Mouse (Mus musculus) hindbrain, embryonic 13.5 days (tissue): ENCODE measurements at regions not wholly inside any gene's neighbourhood (a gene's known extent, or its start where the extent isn't known, plus 50 kb on each side); places are given as distances from the start of the nearest gene placed in this dataset.

ENCODE experiments used
- ATAC-seq: fragments of 200-750 bp; cut with Nextera tagmentation; 2 replicates; pipeline ENCODE4 v1.8.0; 2017; ENCODE audit warnings: moderate TSS enrichment; ENCODE audit not compliant: low FRiP score
- H3K27ac ChIP-seq: fragments of 300-500 bp; sonication (generic); 2 replicates; pipeline ENCODE4 v1.5.1; 2015; ENCODE audit warnings: inconsistent platforms, mild to moderate bottlenecking, moderate library complexity
- H3K27me3 ChIP-seq: fragments of 300-500 bp; sonication (generic); 2 replicates; pipeline ENCODE4 v1.6.1; 2015; ENCODE audit warnings: mild to moderate bottlenecking, inconsistent platforms
- H3K36me3 ChIP-seq: fragments of 300-500 bp; sonication (generic); 2 replicates; pipeline ENCODE4 v1.6.1; 2015; ENCODE audit warnings: mild to moderate bottlenecking, inconsistent platforms
- H3K4me1 ChIP-seq: fragments of 300-500 bp; sonication (generic); replicated peaks from 2 replicates; pipeline ENCODE4 v1.6.1; 2015; ENCODE audit warnings: inconsistent platforms
- H3K4me2 ChIP-seq: fragments of 300-500 bp; sonication (generic); 2 replicates; pipeline ENCODE4 v1.6.1; 2015; ENCODE audit warnings: inconsistent platforms, mild to moderate bottlenecking, moderate library complexity
- H3K4me3 ChIP-seq: fragments of 300-500 bp; sonication (generic); 2 replicates; pipeline ENCODE4 v1.5.1; 2015; ENCODE audit warnings: mild to moderate bottlenecking, inconsistent platforms
- H3K9ac ChIP-seq: fragments of 300-500 bp; sonication (generic); 2 replicates; pipeline ENCODE4 v1.6.1; 2015; ENCODE audit warnings: mild to moderate bottlenecking, inconsistent platforms
- H3K9me3 ChIP-seq: fragments of 300-500 bp; sonication (generic); 2 replicates; pipeline ENCODE4 v1.6.1; 2016; ENCODE audit warnings: inconsistent platforms
- WGBS: fragments of 180-500 bp; shearing (Covaris S2); methylation state at CpG from one replicate; pipeline ENCODE4 v1.1.7; 2015; 5-methylcytosine and 5-hydroxymethylcytosine counted together

GRCm38 (mm10) chr7:134436917-134437316, 51.5 kb upstream of the D7Ertd443e start:
- Histone ChIP-seq H3K9ac (no peak overlapping the region), H3K9me3 (no peaks in the 10 kb centered on the region), H3K4me2 (no peak overlapping the region), H3K4me1 (no peaks in the 10 kb centered on the region), H3K27me3 (no peaks in the 10 kb centered on the region), H3K27ac (no peak overlapping the region), H3K36me3 (no peaks in the 10 kb centered on the region), H3K4me3 (no peak overlapping the region)
- 87% methylated on average over 3 of the region's 3 CpGs for WGBS
- no peak for ATAC-seq

GRCm38 (mm10) chr7:134439281-134439680, 53.8 kb upstream of the D7Ertd443e start:
- no peak overlapping the region for H3K4me2 ChIP-seq
- no peaks in the 10 kb centered on the region for H3K27me3 ChIP-seq
- 94% methylated on average over 5 of the region's 5 CpGs for WGBS

GRCm38 (mm10) chr7:134445008-134445806, 59.7 kb upstream of the D7Ertd443e start:
- H3K9ac ChIP-seq, result no peak overlapping the region
- H3K27me3 ChIP-seq, result no peaks in the 10 kb centered on the region
- H3K4me1 ChIP-seq, result 0 out of 2 replicates have a peak, but pooled peaks cover 3% of the 10 kb centered on the region
- no peak overlapping the region for H3K4me3 ChIP-seq
- no peak for ATAC-seq
- H3K4me2 ChIP-seq, result no peak overlapping the region
- WGBS, result 60% methylated on average over 7 of the region's 8 CpGs
- H3K27ac ChIP-seq, result no peak overlapping the region
- no peaks in the 10 kb centered on the region for H3K36me3 ChIP-seq
- no peaks in the 10 kb centered on the region for H3K9me3 ChIP-seq

More at GRCm38 (mm10) chr7:134439281-134439680, 53.8 kb upstream of the D7Ertd443e start:
- Histone ChIP-seq H3K9me3 (no peaks in the 10 kb centered on the region), H3K9ac (no peak overlapping the region), H3K27ac (no peak overlapping the region), H3K36me3 (no peaks in the 10 kb centered on the region), H3K4me3 (no peak overlapping the region), H3K4me1 (no peaks in the 10 kb centered on the region)
- no peak for ATAC-seq

DNA sequence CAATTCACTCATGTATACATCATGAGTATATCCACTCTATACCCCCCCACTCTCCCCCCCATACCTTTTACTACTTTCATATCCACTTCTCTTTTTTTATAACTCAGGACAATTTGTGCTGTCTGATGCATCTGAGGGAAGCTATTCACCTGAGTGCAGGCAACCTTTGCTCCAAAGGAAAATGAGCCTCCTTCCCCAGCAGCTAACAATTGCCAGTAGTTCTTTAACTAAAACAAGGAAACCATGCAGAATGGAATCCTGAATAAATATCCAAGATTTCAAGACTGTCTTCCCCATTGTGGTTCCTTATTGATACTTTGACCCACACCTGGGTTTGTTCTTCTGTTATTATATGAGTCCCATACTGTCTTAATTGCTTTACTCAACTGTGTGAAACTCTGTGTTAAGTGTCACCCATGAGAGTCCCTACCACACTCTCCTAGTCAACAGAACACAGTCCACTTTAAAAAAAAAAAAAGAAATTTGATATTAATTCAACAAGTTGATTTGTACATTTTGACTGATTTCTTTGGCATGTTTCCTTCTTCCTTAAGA, 62.3 kb upstream of the D7Ertd443e start:
- H3K9ac ChIP-seq, result no peak overlapping the region
- H3K9me3 ChIP-seq, result no peaks in the 10 kb centered on the region
- 0 out of 2 replicates have a peak, but pooled peaks cover 3% of the 10 kb centered on the region for H3K4me1 ChIP-seq
- ATAC-seq, result no peak
- H3K4me3 ChIP-seq, result no peak overlapping the region
- H3K4me2 ChIP-seq, result no peak overlapping the region
- H3K36me3 ChIP-seq, result no peaks in the 10 kb centered on the region
- H3K27me3 ChIP-seq, result no peaks in the 10 kb centered on the region
- no peak overlapping the region for H3K27ac ChIP-seq

GRCm38 (mm10) chr7:134448831-134449230, 63.4 kb upstream of the D7Ertd443e start:
- Histone ChIP-seq H3K9me3 (0 out of 2 replicates have a peak, but pooled peaks cover 9% of the 10 kb centered on the region), H3K27me3 (no peaks in the 10 kb centered on the region), H3K4me1 (0 out of 2 replicates have a peak, but pooled peaks cover 3% of the 10 kb centered on the region), H3K27ac (no peak overlapping the region), H3K4me3 (no peak overlapping the region), H3K36me3 (no peaks in the 10 kb centered on the region), H3K4me2 (no peak overlapping the region), H3K9ac (no peak overlapping the region)
- 85% methylated on average over 2 of the region's 2 CpGs for WGBS
- no peak for ATAC-seq

DNA sequence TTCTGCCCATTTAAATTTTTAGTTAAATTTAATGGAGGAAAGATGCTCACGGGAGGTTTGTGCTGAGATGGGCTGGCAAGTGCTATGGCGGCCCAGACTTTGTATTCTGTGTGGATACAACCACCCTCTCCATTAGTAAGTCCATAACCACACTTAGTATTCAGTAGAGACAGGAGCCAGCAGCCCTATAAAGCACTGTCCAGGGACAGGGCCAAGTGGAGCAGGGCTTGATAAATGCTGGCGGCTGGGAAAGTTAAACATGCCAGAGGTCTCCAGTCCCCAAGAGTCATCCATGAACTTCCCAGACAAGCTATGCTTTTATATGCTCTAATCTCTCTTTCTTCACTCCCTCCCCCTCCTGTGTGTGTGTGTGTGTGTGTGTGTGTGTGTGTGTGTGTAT, 77.2 kb upstream of the D7Ertd443e start:
- H3K27ac ChIP-seq, result no peak overlapping the region
- peaks cover 6% of the 10 kb centered on the region; the same call in 1 of the 2 replicates for H3K4me1 ChIP-seq
- no peaks in the 10 kb centered on the region for H3K36me3 ChIP-seq
- H3K9ac ChIP-seq, result no peak overlapping the region
- H3K9me3 ChIP-seq, result no peaks in the 10 kb centered on the region
- H3K4me3 ChIP-seq, result no peak overlapping the region
- no peak for ATAC-seq
- H3K27me3 ChIP-seq, result no peaks in the 10 kb centered on the region
- no peak overlapping the region for H3K4me2 ChIP-seq
- WGBS, result 70% methylated on average over 3 of the region's 3 CpGs

- Histone ChIP-seq H3K9ac (no peak overlapping the region), H3K27me3 (no peaks in the 10 kb centered on the region), H3K4me2 (no peak overlapping the region), H3K9me3 (no peaks in the 10 kb centered on the region), H3K4me1 (peaks cover 6% of the 10 kb centered on the region; the same call in 1 of the 2 replicates), H3K4me3 (no peak overlapping the region), H3K36me3 (no peaks in the 10 kb centered on the region), H3K27ac (no peak overlapping the region)
- no peak for ATAC-seq
- 97% methylated on average over 4 of the region's 4 CpGs for WGBS
Measured at GRCm38 (mm10) chr7:134463380-134463779, 77.9 kb upstream of the D7Ertd443e start.

GRCm38 (mm10) chr7:134467216-134467615, 81.8 kb upstream of the D7Ertd443e start:
- ATAC-seq, result no peak

DNA sequence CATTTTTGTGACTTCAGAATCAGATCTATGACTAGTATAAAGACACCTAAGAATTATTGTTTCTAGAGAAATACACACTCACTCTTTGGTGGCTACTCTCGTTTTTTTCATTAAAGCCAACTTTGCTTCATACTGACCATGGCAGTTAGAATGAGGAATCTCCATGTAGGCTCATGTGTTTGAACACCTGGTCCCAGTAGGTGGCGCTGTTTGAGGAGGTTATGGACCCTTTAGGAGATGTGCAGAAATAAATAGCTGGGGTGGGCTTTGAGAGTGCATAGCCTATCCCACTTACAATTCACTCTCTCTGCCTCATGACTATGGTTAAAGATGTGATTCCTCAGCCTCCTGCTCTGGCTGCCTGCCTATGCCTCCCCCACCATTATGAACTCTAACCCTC, 85.8 kb upstream of the D7Ertd443e start:
- Histone ChIP-seq H3K4me3 (no peak overlapping the region), H3K4me2 (no peak overlapping the region), H3K36me3 (no peaks in the 10 kb centered on the region), H3K27me3 (no peaks in the 10 kb centered on the region), H3K27ac (no peak overlapping the region), H3K9ac (no peak overlapping the region), H3K9me3 (no peaks in the 10 kb centered on the region), H3K4me1 (no peaks in the 10 kb centered on the region)
- WGBS, result 27% methylated on average over 2 of the region's 2 CpGs
- no peak for ATAC-seq

More at GRCm38 (mm10) chr7:134467216-134467615, 81.8 kb upstream of the D7Ertd443e start:
- H3K9me3 ChIP-seq, result no peaks in the 10 kb centered on the region
- H3K4me1 ChIP-seq, result no peaks in the 10 kb centered on the region
- H3K27ac ChIP-seq, result no peak overlapping the region
- H3K4me3 ChIP-seq, result no peak overlapping the region
- no peaks in the 10 kb centered on the region for H3K27me3 ChIP-seq
- 84% methylated on average over 3 of the region's 3 CpGs for WGBS
- H3K9ac ChIP-seq, result no peak overlapping the region
- no peak overlapping the region for H3K4me2 ChIP-seq
- no peaks in the 10 kb centered on the region for H3K36me3 ChIP-seq

DNA sequence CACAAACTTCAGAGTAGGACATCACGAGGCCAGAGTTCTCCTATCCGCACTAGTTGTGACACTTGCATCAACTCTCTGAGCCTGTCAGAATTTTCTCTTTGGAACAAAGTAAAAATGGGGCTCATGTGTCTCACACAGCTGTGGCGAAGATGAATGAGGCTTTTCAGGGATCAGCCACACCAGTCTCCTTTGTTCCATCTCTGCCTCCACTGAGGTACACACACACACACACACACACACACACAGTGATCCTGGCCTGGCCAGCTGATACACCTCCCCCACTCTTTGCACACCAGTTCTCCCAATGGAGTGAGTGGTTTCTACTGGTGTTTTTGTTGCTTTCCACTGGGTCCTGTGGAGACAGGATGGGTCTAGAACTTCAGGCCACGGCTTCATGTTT, 105.9 kb upstream of the D7Ertd443e start:
- H3K36me3 ChIP-seq, result no peaks in the 10 kb centered on the region
- 0 out of 2 replicates have a peak, but pooled peaks cover 3% of the 10 kb centered on the region for H3K27me3 ChIP-seq
- no peaks in the 10 kb centered on the region for H3K9me3 ChIP-seq
- no peak overlapping the region for H3K4me2 ChIP-seq
- ATAC-seq, result no peak
- no peak overlapping the region for H3K4me3 ChIP-seq
- H3K4me1 ChIP-seq, result no peaks in the 10 kb centered on the region
- no peak overlapping the region for H3K9ac ChIP-seq
- WGBS, result 56% methylated on average over 4 of the region's 4 CpGs
- H3K27ac ChIP-seq, result no peak overlapping the region

- no peaks in the 10 kb centered on the region; the same call in 1 of the 2 replicates for H3K4me1 ChIP-seq
- H3K27me3 ChIP-seq, result no peaks in the 10 kb centered on the region
- 81% methylated on average over 11 of the region's 11 CpGs for WGBS
- no peak overlapping the region for H3K9ac ChIP-seq
- no peaks in the 10 kb centered on the region for H3K9me3 ChIP-seq
- no peaks in the 10 kb centered on the region for H3K36me3 ChIP-seq
- H3K4me2 ChIP-seq, result no peak overlapping the region
- H3K4me3 ChIP-seq, result no peak overlapping the region
- no peak for ATAC-seq
- no peak overlapping the region for H3K27ac ChIP-seq
Measured at GRCm38 (mm10) chr7:134497219-134497618, 111.8 kb upstream of the D7Ertd443e start.

DNA sequence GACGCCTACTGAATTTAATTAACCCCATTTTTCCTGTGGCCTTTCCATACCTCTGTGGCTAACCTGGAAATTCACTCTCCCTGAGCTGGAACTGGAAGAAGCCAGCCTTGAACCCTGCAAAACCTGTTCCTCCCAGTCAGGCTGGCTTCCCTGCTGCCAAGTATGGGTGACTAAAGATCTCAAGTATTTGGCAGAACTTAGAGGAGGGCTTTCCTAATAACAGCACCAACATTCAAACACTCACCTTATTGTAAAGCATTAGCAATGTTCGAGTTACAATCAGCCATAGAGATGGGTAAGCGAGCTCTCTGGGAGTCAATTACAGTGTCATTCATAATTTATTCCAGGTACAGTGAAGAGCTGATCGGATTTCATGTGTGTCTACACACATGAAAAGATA, 112.4 kb upstream of the D7Ertd443e start:
- Histone ChIP-seq H3K4me3 (no peak overlapping the region), H3K4me2 (no peak overlapping the region), H3K4me1 (no peaks in the 10 kb centered on the region; the same call in 1 of the 2 replicates), H3K9ac (no peak overlapping the region), H3K36me3 (no peaks in the 10 kb centered on the region), H3K27ac (no peak overlapping the region), H3K27me3 (no peaks in the 10 kb centered on the region), H3K9me3 (no peaks in the 10 kb centered on the region)
- 80% methylated on average over 4 of the region's 4 CpGs for WGBS
- ATAC-seq, result no peak

DNA sequence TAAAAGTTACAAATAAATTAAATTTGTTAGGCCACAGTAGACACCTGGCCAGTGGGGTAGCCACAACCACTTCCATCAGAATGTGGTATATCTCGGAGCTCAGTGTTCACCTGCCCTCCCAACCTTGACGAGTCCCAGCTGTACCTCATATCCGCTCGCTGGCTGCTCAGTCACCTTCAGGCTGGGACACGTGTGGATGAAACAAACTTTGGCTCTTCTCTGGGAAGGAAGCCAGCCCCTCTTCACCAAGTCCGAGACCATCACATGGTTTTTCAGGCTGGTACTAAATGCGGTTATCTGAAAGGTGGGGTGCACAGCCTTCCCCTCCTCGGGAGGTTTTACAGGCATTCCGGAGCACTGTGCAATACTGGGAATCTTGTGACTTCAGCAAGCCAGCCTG, 113.3 kb upstream of the D7Ertd443e start:
- Histone ChIP-seq H3K9ac (no peak overlapping the region), H3K4me1 (no peaks in the 10 kb centered on the region; the same call in 1 of the 2 replicates), H3K4me3 (no peak overlapping the region), H3K36me3 (no peaks in the 10 kb centered on the region), H3K27me3 (no peaks in the 10 kb centered on the region), H3K9me3 (no peaks in the 10 kb centered on the region), H3K27ac (no peak overlapping the region), H3K4me2 (no peak overlapping the region)
- ATAC-seq, result no peak
- WGBS, result 79% methylated on average over 9 of the region's 9 CpGs
